In the genomic region with DNA sequence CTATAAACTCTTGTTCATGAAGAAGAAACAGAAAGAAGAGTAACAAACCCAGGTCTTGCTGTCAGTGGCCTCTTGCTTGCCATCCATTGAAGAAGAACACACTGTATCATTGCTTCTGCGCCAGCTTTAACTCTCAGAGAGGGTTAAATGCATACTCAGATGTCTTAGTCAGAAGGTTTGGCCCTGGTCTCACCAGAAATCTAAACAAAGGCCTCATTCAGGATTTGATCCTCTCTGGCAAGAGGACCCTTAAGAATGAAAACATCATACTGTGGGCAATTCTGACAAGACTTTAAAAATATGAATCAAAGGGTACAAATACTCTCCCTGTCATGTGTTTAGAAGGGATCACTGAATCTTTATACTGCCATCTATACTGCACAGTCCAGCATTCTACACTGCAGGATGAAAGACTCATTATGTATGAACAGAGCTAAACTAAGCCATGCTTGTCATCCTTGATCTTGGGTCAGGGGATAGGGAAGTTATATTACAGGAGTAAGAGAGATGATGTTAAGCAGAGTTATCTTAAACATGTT, we compare ENCODE assay signal across 16 mouse cellular contexts.
"Had no signal": no experiment of that assay in that cellular context is flagged by ENCODE, and none has a peak within 500 bp of the region (broad histone marks: within the 10 kb centered on the region; RNA-seq: fewer than 3 reads in every experiment).

No protein-coding gene starts in this region.

- H3K9ac ChIP-seq: liver, embryonic 14.5 days; lung, embryonic 15.5 days; midbrain, embryonic 12.5 days; neural tube, embryonic 12.5 days had no signal

- DNase-seq: lung, adult 18-20 months; lung, postnatal 14 days; lung, postnatal 36 days; midbrain, embryonic 14.5 days; right cerebral cortex, postnatal 14 days; thymus, adult 2 months; thymus, postnatal 14 days; thymus, postnatal 36 days had no signal

- H3K4me1 ChIP-seq: lung, embryonic 15.5 days; midbrain, embryonic 12.5 days; neural tube, embryonic 12.5 days had no signal

- H3K4me3 ChIP-seq: lung, embryonic 15.5 days; megakaryocyte, embryonic 14.5 days; midbrain, embryonic 12.5 days; neural tube, embryonic 12.5 days had no signal

- H3K27me3 ChIP-seq: lung, embryonic 15.5 days; megakaryocyte, embryonic 14.5 days; midbrain, embryonic 12.5 days; neural tube, embryonic 12.5 days had no signal

- H3K9me3 ChIP-seq: lung, embryonic 15.5 days; megakaryocyte, embryonic 14.5 days; midbrain, embryonic 12.5 days; neural tube, embryonic 12.5 days had no signal

- H3K36me3 ChIP-seq: lung, embryonic 15.5 days; midbrain, embryonic 12.5 days; neural tube, embryonic 12.5 days had no signal

- ATAC-seq: lung, postnatal 0 days; midbrain, embryonic 16.5 days had no signal

- H3K27ac ChIP-seq: liver, embryonic 14.5 days; lung, embryonic 15.5 days; macrophage; midbrain, embryonic 12.5 days; neural tube, embryonic 12.5 days had no signal

- H3K4me2 ChIP-seq: lung, embryonic 15.5 days; midbrain, embryonic 12.5 days; neural tube, embryonic 12.5 days had no signal
